In genomic region chr2:152652901-152653620, GRCm38 (mm10) we compare ENCODE assay signal across 9 mouse cellular contexts. TPM values are rescaled to one million over a fixed set of nuclear protein-coding genes. Genes with fewer than 3 reads are reported as not detected.
DNase-seq lines count a peak whose midpoint lies in the region; ATAC-seq and TF ChIP-seq lines count a peak whose summit lies in the region.
"Had no signal": no experiment of that assay in that cellular context is flagged by ENCODE, and none has a peak within 500 bp of the region (broad histone marks: within the 10 kb centered on the region; RNA-seq: fewer than 3 reads in every experiment).

No protein-coding gene starts in this region.

- H3K4me1 ChIP-seq in hindbrain, embryonic 13.5 days (replicated peaks) = peaks cover 26% of the 10 kb centered on the region
- peaks cover 9% of the 10 kb centered on the region for H3K4me1 ChIP-seq in hindbrain, embryonic 12.5 days
- peaks cover 7% of the 10 kb centered on the region; the same call in 1 of the 2 replicates for H3K4me1 ChIP-seq in kidney, postnatal 0 days (replicated peaks; ENCODE audit: insufficient read depth, low read length)

- H3K9me3 ChIP-seq in hindbrain, embryonic 13.5 days = no peaks in the 10 kb centered on the region
- H3K9me3 ChIP-seq in hindbrain, embryonic 12.5 days (replicated peaks) = no peaks in the 10 kb centered on the region
- H3K9me3 ChIP-seq in kidney, postnatal 0 days (replicated peaks; ENCODE audit: low read length) = no peaks in the 10 kb centered on the region

- H3K9ac ChIP-seq in hindbrain, embryonic 13.5 days = no peak overlapping the region
- no peak overlapping the region for H3K9ac ChIP-seq in hindbrain, embryonic 12.5 days
- H3K9ac ChIP-seq in kidney, postnatal 0 days (ENCODE audit: low read depth, low read length) = no peak overlapping the region

- peak; percentile 77 for DNase-seq in MN1 (ENCODE audit: low spot score)
- DNase-seq in gastrocnemius, postnatal 25 days = peak; percentile 52
- peak; percentile 47 for DNase-seq in kidney, postnatal 0 days (ENCODE audit: low spot score)
- DNase-seq in skeletal muscle tissue, adult 2 months (ENCODE audit: low read depth, low spot score) = peak; percentile 67
- no peak for DNase-seq in layer of hippocampus, adult 8-10 months (ENCODE audit: low spot score in 2 of 2)

- H3K27me3 ChIP-seq in hindbrain, embryonic 13.5 days = no peaks in the 10 kb centered on the region
- no peaks in the 10 kb centered on the region for H3K27me3 ChIP-seq in hindbrain, embryonic 12.5 days
- no peaks in the 10 kb centered on the region for H3K27me3 ChIP-seq in kidney, postnatal 0 days (ENCODE audit: insufficient read depth, low read length)

- H3K4me2 ChIP-seq in hindbrain, embryonic 13.5 days = no peak overlapping the region
- H3K4me2 ChIP-seq in hindbrain, embryonic 12.5 days (replicated peaks) = no peak overlapping the region
- H3K4me2 ChIP-seq in kidney, postnatal 0 days (ENCODE audit: low read length) = no peak overlapping the region

- no peak overlapping the region for H3K4me3 ChIP-seq in hindbrain, embryonic 13.5 days
- H3K4me3 ChIP-seq in hindbrain, embryonic 12.5 days = no peak overlapping the region
- no peak overlapping the region for H3K4me3 ChIP-seq in kidney, postnatal 0 days (replicated peaks; ENCODE audit: low read depth, low read length)
- H3K4me3 ChIP-seq: erythroblast, embryonic 14.5 days had no signal

- no peaks in the 10 kb centered on the region for H3K36me3 ChIP-seq in hindbrain, embryonic 13.5 days
- H3K36me3 ChIP-seq in hindbrain, embryonic 12.5 days = no peaks in the 10 kb centered on the region
- H3K36me3 ChIP-seq in kidney, postnatal 0 days (ENCODE audit: insufficient read depth, low read length) = no peaks in the 10 kb centered on the region

- 78% methylated on average over 10 of the region's 10 CpGs for WGBS in hindbrain, embryonic 13.5 days
- WGBS in hindbrain, embryonic 12.5 days = 71% methylated on average over 10 of the region's 10 CpGs
- 45% methylated on average over 10 of the region's 10 CpGs for WGBS in kidney, postnatal 0 days

- no peak for TF ChIP-seq CTCF in kidney, postnatal 0 days (IDR thresholded peaks at IDR 0.05; ENCODE audit: low read depth)

- ATAC-seq in hindbrain, embryonic 13.5 days (ENCODE audit: low FRiP score) = no peak
- ATAC-seq in hindbrain, embryonic 12.5 days (ENCODE audit: low FRiP score) = no peak
- 0 out of 2 replicates have a peak, but pooled peaks have one; percentile 11 for ATAC-seq in kidney, postnatal 0 days (replicated peaks; ENCODE audit: low FRiP score, low read depth)
- no peak for ATAC-seq in CD4-positive, CD25-positive, alpha-beta regulatory T cell, adult 4 months

- peak overlapping the region; percentile 70 for H3K27ac ChIP-seq in hindbrain, embryonic 13.5 days
- no peak overlapping the region; the same call in 1 of the 2 replicates for H3K27ac ChIP-seq in hindbrain, embryonic 12.5 days
- 0 out of 2 replicates have a peak overlapping the region, but pooled peaks have one; percentile 5 for H3K27ac ChIP-seq in kidney, postnatal 0 days

RNA-seq across cellular contexts. Expression of gene H13, which starts 16.2 kb away (rescaled TPM):
- polyA plus RNA-seq in hindbrain, embryonic 13.5 days (2015; fragmentation: Nextera tagmentation; extraction: Ambion mirVana) = 168 and 169 TPM in 2 replicates
- 153 and 157 TPM in 2 replicates for polyA plus RNA-seq in hindbrain, embryonic 12.5 days (2016; fragmentation: Nextera tagmentation; extraction: Ambion mirVana)
- total RNA-seq in gastrocnemius, postnatal 25 days (2021) = 10 to 100 TPM; 29.5 to 38.6 TPM
- polyA plus RNA-seq in kidney, postnatal 0 days (2015; fragmentation: Nextera tagmentation; extraction: Ambion mirVana) = 160 and 162 TPM in 2 replicates
- 10 to 100 TPM; 76.1 to 76.2 TPM for polyA plus RNA-seq in CD4-positive, CD25-positive, alpha-beta regulatory T cell, adult 4 months (2017; shearing (Covaris generic))
- 10 to 100 TPM; 69.8 to 81.5 (median 78.5) TPM for total RNA-seq in layer of hippocampus, adult 8-10 months (2022)

RNA-seq across cellular contexts. Expression of gene Rem1, which starts 26.3 kb away (rescaled TPM):
- 0.30 and 0.57 TPM in 2 replicates for polyA plus RNA-seq in hindbrain, embryonic 13.5 days (2015; fragmentation: Nextera tagmentation; extraction: Ambion mirVana)
- 0.72 and 0.82 TPM in 2 replicates for polyA plus RNA-seq in hindbrain, embryonic 12.5 days (2016; fragmentation: Nextera tagmentation; extraction: Ambion mirVana)
- 1 to 10 TPM; 2.9 to 3.8 TPM for total RNA-seq in gastrocnemius, postnatal 25 days (2021)
- polyA plus RNA-seq in kidney, postnatal 0 days (2015; fragmentation: Nextera tagmentation; extraction: Ambion mirVana) = 48.3 and 55.1 TPM in 2 replicates
- not detected for polyA plus RNA-seq in CD4-positive, CD25-positive, alpha-beta regulatory T cell, adult 4 months (2017; shearing (Covaris generic))
- 1 to 10 TPM in 1 of 4 experiments, under 1 TPM in 3; 0.61 to 1.1 (median 0.72) TPM for total RNA-seq in layer of hippocampus, adult 8-10 months (2022)
- polyA plus RNA-seq: erythroblast, embryonic 14.5 days had no signal

RNA-seq across cellular contexts. Expression of gene Defb25, which starts 30.2 kb away (rescaled TPM):
- not detected in 2 replicates for polyA plus RNA-seq in hindbrain, embryonic 13.5 days (2015; fragmentation: Nextera tagmentation; extraction: Ambion mirVana)
- not detected in 2 replicates for polyA plus RNA-seq in hindbrain, embryonic 12.5 days (2016; fragmentation: Nextera tagmentation; extraction: Ambion mirVana)
- total RNA-seq in gastrocnemius, postnatal 25 days (2021) = not detected
- 26.4 and 39.6 TPM in 2 replicates for polyA plus RNA-seq in kidney, postnatal 0 days (2015; fragmentation: Nextera tagmentation; extraction: Ambion mirVana)
- not detected for polyA plus RNA-seq in CD4-positive, CD25-positive, alpha-beta regulatory T cell, adult 4 months (2017; shearing (Covaris generic))
- total RNA-seq in layer of hippocampus, adult 8-10 months (2022) = not detected
- polyA plus RNA-seq: erythroblast, embryonic 14.5 days had no signal

RNA-seq across cellular contexts. Expression of gene Mcts2, which starts 33.8 kb away (rescaled TPM):
- 39.4 and 47.2 TPM in 2 replicates for polyA plus RNA-seq in hindbrain, embryonic 13.5 days (2015; fragmentation: Nextera tagmentation; extraction: Ambion mirVana)
- polyA plus RNA-seq in hindbrain, embryonic 12.5 days (2016; fragmentation: Nextera tagmentation; extraction: Ambion mirVana) = 34.9 and 40.5 TPM in 2 replicates
- 10 to 100 TPM; 11.3 to 11.5 TPM for total RNA-seq in gastrocnemius, postnatal 25 days (2021)
- 33.9 and 36.6 TPM in 2 replicates for polyA plus RNA-seq in kidney, postnatal 0 days (2015; fragmentation: Nextera tagmentation; extraction: Ambion mirVana)
- 1 to 10 TPM; 3.7 to 3.9 TPM for polyA plus RNA-seq in CD4-positive, CD25-positive, alpha-beta regulatory T cell, adult 4 months (2017; shearing (Covaris generic))
- total RNA-seq in layer of hippocampus, adult 8-10 months (2022) = 10 to 100 TPM; 17.7 to 21.8 (median 19.0) TPM

RNA-seq across cellular contexts. Expression of gene Defb36, which starts 48.9 kb away (rescaled TPM):
- not detected in 2 replicates for polyA plus RNA-seq in hindbrain, embryonic 13.5 days (2015; fragmentation: Nextera tagmentation; extraction: Ambion mirVana)
- polyA plus RNA-seq in hindbrain, embryonic 12.5 days (2016; fragmentation: Nextera tagmentation; extraction: Ambion mirVana) = not detected in 2 replicates
- total RNA-seq in gastrocnemius, postnatal 25 days (2021) = not detected
- polyA plus RNA-seq in kidney, postnatal 0 days (2015; fragmentation: Nextera tagmentation; extraction: Ambion mirVana) = 2.1 and 3.6 TPM in 2 replicates
- not detected for polyA plus RNA-seq in CD4-positive, CD25-positive, alpha-beta regulatory T cell, adult 4 months (2017; shearing (Covaris generic))
- not detected for total RNA-seq in layer of hippocampus, adult 8-10 months (2022)
- polyA plus RNA-seq: erythroblast, embryonic 14.5 days had no signal

Comparison
In these comparisons a context has a peak if more than half of its experiments do, and no peak if none do; other contexts are left out.
1. DNase-seq: peak in MN1 (single experiment), gastrocnemius, postnatal 25 days (single experiment), kidney, postnatal 0 days (single experiment) and skeletal muscle tissue, adult 2 months (single experiment); none in layer of hippocampus, adult 8-10 months (0 of 2).
2. RNA of gene Rem1, which starts 26.3 kb away (polyA plus RNA-seq): 48.3 to 55.1 TPM in kidney, postnatal 0 days; 0.72 to 0.82 TPM in hindbrain, embryonic 12.5 days, 0.30 to 0.57 TPM in hindbrain, embryonic 13.5 days and not detected in CD4-positive, CD25-positive, alpha-beta regulatory T cell, adult 4 months; every median in the first group is over 10 times any median in the second.
3. RNA of gene Defb25, which starts 30.2 kb away (polyA plus RNA-seq): 26.4 to 39.6 TPM in kidney, postnatal 0 days; not detected in hindbrain, embryonic 13.5 days, not detected in hindbrain, embryonic 12.5 days and not detected in CD4-positive, CD25-positive, alpha-beta regulatory T cell, adult 4 months; every median in the first group is over 10 times any median in the second.